Mouse (Mus musculus) A20 (cell line): ENCODE data around the gene Cmc1.
A peak's percentile ranks its signal among the peaks of the same experiment; 100 is the strongest.
"Not testable (repeated sequence)": the region's sequence is repeated elsewhere in the genome, so short reads cannot be mapped to it uniquely, and the experiment has no call there.

ENCODE experiments used
- DNase-seq: peaks from one replicate; pipeline ENCODE4 v3.0.0-alpha.2; 2011; ENCODE audit warnings: low read depth, low spot score

The Cmc1 gene

GRCm38 (mm10) chr9:118140356-118140755 lies 9.6 kb downstream of the Cmc1 start:
- DNase-seq = not testable (repeated sequence)

DNA sequence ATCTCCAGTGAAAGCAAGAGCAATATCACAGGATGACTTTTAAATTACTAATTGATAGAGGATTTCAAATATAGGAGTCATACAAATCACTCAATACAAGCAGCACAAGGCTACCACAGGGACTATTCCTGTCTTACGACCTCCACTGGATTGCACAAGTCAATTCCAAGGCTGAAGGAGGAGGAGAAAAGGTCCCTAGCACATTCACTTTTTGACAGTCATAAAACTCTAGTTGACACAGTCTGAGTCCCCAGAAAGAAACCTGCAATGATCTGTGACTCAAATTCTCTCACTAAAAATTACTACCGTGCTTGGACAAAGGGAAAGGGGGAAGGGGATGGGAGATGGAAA lies 39.6 kb downstream of the Cmc1 start:
- no peak for DNase-seq

DNA sequence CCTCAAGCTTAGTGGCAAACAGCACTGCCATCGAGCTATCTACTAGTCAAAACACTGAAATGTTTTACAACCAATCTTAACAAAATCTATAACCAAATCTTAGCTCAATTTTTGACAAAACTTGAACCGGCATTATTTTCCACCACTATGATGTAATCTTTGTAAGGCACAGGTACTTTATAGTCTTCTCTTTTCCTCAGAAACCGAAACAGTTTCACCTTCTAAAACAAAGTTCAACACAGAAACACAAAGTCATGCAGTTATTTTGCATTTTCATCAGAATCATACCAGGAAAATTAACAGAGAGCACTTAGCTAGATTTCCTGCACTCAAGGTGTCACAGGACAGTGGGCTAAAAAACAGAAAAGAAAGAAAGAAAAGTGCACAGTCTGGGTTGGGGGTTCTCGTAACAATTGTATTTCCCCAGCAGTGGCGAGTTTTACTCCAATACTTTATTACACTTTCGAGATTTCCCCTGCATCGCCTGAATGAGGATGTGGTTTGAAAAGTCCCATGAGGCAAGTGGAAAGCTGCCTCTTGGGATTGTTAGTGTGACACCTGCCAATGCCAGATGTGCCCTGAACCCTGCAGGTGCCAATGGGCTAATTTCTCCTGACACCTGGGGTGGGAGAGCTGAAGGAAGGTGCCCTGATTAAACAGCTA lies 40.1 kb downstream of the Cmc1 start:
- peak; percentile 80 for DNase-seq

DNA sequence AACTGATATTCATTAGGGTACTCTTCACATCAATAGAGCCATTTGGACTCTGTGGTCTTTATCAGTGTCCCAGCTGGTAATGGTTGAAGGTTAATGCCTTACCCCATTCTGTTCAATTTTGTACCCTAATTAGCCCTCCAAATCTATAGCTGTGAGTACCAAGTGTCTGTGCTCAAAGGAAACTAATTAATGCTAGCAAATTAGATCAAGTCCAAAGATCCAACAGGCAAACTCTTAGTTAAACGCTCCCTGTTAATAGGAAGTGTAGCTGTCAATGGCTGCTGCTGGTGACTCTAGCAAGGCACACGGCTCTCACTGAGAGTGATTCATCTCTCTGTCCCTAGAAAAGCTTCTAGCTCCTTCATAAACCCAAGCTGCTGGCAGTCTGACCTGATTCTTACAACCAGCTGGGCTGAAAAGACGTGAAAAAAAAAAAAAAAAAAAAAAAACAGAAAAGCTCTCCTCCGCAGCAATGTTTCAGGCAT lies 41.4 kb downstream of the Cmc1 start:
- DNase-seq = no peak

DNA sequence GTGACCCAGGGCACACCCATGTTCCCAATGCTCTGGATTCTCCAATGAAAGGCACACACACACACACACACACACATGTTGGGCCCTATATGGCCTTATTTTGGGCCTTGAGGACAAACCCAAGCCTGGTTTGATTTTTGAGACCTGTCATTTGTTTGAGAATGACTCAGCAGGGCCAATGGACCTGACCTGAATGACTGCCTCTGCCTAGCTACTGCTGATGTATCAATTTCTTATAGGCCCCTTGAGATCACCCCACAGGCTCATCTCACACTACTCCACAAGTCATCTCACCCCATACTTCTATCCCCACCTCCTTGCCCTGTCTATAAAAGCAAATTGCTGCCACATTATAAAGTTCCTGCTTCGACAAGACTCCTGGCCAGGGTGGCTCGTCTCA lies 48.2 kb downstream of the Cmc1 start:
- DNase-seq = peak; percentile 30

GRCm38 (mm10) chr9:118100484-118100883 lies 49.5 kb downstream of the Cmc1 start:
- DNase-seq = no peak

DNA sequence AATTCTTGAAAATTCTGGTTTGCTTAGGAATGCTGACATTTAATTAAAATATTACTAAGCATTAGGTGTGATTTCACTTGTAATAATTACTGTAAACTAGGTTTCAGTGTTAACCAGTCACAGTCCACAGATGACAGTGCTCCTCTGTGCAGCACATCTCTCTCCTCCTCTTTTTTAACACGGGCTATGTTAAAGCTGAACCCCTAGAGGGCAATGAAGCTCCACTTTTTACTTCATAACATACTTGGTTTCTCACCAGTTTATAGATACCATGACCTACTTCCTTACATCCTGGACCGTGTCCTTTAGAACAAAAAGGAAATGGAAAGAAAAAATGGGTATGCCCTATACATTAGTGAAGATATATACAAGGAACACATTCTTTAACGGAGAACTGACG lies 50.6 kb downstream of the Cmc1 start:
- peak; percentile 46 for DNase-seq

GRCm38 (mm10) chr9:118083834-118084233 lies 66.1 kb downstream of the Cmc1 start:
- no peak for DNase-seq

DNA sequence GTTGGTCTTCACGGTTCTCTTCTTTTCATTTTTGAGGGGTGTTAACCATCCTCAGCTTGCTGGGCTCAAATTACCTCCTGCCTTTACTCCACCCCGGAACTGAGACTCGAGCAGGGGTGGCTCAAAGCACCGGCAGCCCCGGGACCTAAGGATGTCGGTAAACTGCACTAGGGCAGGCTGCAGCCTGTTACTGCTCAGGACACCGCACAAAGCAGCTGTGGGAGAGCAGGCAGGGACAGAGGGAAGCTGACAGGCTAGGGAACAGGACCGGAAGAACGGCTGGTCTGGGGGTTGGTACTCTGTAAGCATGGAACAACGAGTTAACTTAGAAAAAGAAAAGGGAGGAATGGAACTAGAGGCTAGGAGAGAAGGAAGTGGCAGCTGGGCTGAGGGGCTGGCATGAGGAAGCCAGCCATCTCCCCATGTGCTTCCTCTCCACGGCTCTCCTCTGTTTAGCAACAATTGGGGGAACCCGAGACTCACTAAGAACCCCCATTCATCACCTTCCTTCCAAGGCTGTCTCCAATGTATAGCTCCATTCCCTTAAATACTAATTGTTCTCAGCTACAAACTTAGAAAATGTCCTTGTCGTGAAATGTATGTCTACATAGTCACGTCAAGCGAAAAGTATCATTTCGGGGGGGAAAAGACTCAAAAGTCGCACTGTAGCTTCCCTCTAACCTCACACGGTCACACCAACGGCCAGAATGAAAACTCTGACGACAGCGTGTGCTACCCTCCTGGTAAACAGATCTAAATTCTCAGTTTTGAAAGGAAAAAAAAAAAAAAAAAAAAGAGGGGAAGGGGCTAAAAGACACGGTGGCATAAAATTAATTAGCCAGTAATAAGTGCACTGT lies 67.2 kb downstream of the Cmc1 start:
- no peak for DNase-seq

DNA sequence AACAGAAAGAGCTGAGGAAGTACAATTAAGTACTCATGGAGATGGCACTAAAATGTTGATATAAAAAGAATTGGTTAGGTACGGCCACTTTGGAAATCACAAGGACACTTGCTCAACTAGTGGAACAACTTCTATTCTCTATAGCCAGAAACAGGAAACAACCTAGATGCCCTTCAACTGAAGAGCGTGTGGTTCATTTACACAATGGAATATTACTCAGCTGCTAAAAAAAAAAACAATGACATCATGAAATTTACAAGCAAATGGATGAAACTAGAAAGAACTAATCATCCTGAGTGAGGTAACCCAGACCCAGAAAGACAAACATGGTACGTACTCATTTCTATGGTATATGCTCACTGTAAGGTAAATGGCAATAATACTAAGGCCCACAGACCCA lies 76.6 kb downstream of the Cmc1 start:
- no peak for DNase-seq

- no peak for DNase-seq
These were observed 77.9 kb downstream of the Cmc1 start for GRCm38 (mm10) chr9:118072101-118072500.

- no peak for DNase-seq
These were observed 78.6 kb downstream of the Cmc1 start for GRCm38 (mm10) chr9:118071337-118071736.

- DNase-seq = no peak
These were observed 79.5 kb downstream of the Cmc1 start for GRCm38 (mm10) chr9:118070442-118070841.

DNA sequence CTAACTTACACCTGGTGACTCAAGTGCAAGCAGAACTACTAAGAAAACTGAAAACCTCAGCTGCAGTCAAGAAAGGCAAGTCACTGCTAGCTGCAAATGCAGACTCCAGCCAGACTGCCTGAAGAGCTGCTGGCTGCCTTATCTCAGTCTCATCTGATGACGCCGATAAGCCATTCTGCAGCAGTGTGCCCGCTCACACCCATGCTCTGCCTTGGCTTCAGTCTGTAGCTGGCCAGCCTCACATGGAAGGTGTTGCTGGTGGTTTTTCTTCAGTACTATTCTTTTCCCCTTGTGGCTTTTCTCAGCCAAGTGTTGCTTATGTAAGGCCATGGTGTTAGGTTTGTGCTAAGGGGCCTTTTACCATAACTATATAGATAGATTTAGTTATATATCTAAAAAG lies 90.9 kb downstream of the Cmc1 start:
- DNase-seq = no peak

GRCm38 (mm10) chr9:118053286-118053685 lies 96.7 kb downstream of the Cmc1 start:
- DNase-seq = peak; percentile 41

DNA sequence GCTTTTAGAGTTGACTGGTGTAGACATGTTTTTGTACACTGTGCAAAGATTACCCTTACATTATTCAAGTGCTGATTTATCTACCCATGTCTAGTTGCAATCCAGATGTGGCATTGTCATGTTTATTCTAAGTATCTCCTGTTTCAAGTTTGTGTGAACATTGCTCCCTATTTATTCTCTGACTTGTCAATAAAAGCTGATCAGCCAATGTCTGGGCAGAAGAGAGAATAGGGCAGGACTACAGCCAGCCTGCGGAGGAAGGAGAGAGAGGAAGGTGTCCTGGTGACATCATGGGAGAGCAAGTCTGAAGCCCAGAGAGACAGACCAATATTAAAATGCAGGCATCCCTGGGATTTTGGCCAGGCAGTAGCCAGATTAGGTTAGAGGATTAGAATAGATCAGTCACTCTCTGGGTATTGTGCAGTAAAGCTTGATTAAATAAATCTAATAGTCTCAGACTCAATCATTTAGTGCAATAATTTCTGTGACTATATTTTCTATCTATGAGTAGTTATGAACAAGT lies 104.9 kb downstream of the Cmc1 start:
- DNase-seq = no peak

- DNase-seq = no peak
These were observed 106.4 kb downstream of the Cmc1 start for GRCm38 (mm10) chr9:118043581-118043980.

GRCm38 (mm10) chr9:118042738-118043137 lies 107.2 kb downstream of the Cmc1 start:
- no peak for DNase-seq

DNA sequence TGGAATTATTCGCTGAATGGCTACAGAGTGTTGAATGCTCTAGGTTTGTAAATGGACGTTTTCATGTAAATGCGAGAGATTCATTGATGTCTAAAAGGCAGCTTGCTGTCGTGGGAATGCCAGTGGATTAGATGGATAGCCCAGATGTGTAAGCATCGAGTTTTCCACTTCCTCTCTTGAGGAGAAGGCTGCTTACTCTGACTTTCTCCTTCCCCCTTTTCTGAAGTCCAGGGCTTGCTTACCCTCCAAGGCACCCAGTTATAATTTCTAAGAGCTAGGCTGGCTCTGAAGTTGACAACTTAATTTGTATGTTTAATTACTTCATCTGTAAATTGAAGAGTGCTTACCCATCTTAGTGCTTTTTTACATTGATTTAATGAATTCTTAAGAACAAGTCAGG lies 108.3 kb downstream of the Cmc1 start:
- no peak for DNase-seq

DNA sequence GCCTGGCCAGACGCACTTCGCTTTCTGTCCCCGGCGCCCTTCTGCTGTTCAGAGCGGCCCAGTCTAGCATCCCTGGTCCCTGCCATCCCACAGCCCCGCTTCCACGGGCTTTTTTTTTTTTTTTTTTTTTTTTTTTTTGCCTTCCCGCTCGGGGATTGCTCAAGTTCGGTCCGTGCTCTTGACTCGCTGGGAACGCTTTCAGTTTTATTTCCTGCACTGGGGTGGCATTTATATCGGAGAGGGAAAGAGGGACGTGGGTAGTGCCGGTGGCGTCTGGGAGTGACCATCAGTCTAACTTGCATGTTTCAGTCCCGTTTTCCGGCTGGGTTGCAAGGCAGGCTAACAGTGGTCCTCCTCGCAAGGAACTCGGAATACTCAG lies 109.0 kb downstream of the Cmc1 start:
- DNase-seq = no peak

GRCm38 (mm10) chr9:118040218-118041021 lies 109.6 kb downstream of the Cmc1 start, which contains the start of gene Azi2:
Azi2 (plus strand) TSS chr9:118040499.
- DNase-seq = peak; percentile 99

DNA sequence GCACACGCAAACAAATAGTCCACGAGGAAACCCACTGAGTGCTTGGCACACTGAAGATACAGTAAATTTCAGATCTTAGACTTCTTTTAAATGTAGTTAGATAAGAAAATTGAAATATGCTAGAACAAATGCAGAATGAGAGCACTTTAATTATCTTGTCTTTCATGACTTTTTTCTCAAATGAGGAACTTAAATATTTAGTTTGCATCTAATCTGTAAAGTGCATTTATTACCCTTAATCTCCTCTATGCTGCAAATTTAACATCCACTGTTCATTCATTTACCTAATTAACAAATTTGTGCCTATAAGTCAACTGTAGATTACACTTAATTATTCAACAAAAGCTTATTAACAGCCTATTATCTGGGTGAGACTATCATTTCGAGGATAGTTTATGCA lies 115.0 kb downstream of the Cmc1 start:
- no peak for DNase-seq
